Mouse (Mus musculus): ENCODE data around the gene Lin37. TPM values are rescaled to one million over a fixed set of nuclear protein-coding genes. Genes with fewer than 3 reads are reported as not detected.
A peak's percentile ranks its signal among the peaks of the same experiment; 100 is the strongest.

The Lin37 gene
- 37.9 and 49.4 TPM in 2 replicates for polyA plus RNA-seq (2015; fragmentation: Nextera tagmentation; extraction: Ambion mirVana)

GRCm38 (mm10) chr7:30559443-30559954 lies at the start of gene Lin37:
TSS of gene Lin37 (minus strand) at chr7:30559838.
- H3K4me1 ChIP-seq = peaks cover 23% of the 10 kb centered on the region
- no peaks in the 10 kb centered on the region for H3K27me3 ChIP-seq
- peak within 1 kb of the TSS; percentile 63 for H3K9ac ChIP-seq
- H3K36me3 ChIP-seq = peaks cover 30% of the 10 kb centered on the region
- peak within 1 kb of the TSS; percentile 60 for H3K27ac ChIP-seq
- peak within 1 kb of the TSS; percentile 91 for H3K4me2 ChIP-seq
- under 1% methylated on average over 20 of the region's 20 CpGs for WGBS
- ATAC-seq (ENCODE audit: insufficient number of reproducible peaks, low FRiP score, low TSS enrichment, low read depth) = peak; percentile 85
- H3K9me3 ChIP-seq = no peaks in the 10 kb centered on the region
- H3K4me3 ChIP-seq = peak within 1 kb of the TSS; percentile 66

GRCm38 (mm10) chr7:30608476-30608875 lies 48.8 kb upstream of the Lin37 start:
- H3K36me3 ChIP-seq = no peaks in the 10 kb centered on the region
- H3K9me3 ChIP-seq = no peaks in the 10 kb centered on the region
- no peak for ATAC-seq (ENCODE audit: insufficient number of reproducible peaks, low FRiP score, low TSS enrichment, low read depth)
- H3K27ac ChIP-seq = no peak overlapping the region
- H3K4me3 ChIP-seq = no peak overlapping the region
- no peak overlapping the region for H3K4me2 ChIP-seq
- WGBS = 51% methylated on average over 16 of the region's 16 CpGs
- H3K4me1 ChIP-seq = 0 out of 2 replicates have a peak, but pooled peaks cover 5% of the 10 kb centered on the region
- H3K27me3 ChIP-seq = no peaks in the 10 kb centered on the region
- H3K9ac ChIP-seq = no peak overlapping the region

- Histone ChIP-seq H3K36me3 (no peaks in the 10 kb centered on the region), H3K4me3 (no peak overlapping the region), H3K27me3 (no peaks in the 10 kb centered on the region), H3K9me3 (no peaks in the 10 kb centered on the region), H3K4me1 (0 out of 2 replicates have a peak, but pooled peaks cover 5% of the 10 kb centered on the region), H3K27ac (no peak overlapping the region), H3K9ac (no peak overlapping the region), H3K4me2 (no peak overlapping the region)
- no peak for ATAC-seq (ENCODE audit: insufficient number of reproducible peaks, low FRiP score, low TSS enrichment, low read depth)
- WGBS = 31% methylated on average over 8 of the region's 8 CpGs
Observed at GRCm38 (mm10) chr7:30607706-30608309, 48.2 kb upstream of the Lin37 start.

GRCm38 (mm10) chr7:30604944-30605343 lies 45.3 kb upstream of the Lin37 start:
- H3K4me1 ChIP-seq = 0 out of 2 replicates have a peak, but pooled peaks cover 5% of the 10 kb centered on the region
- no peaks in the 10 kb centered on the region for H3K36me3 ChIP-seq
- H3K27ac ChIP-seq = no peak overlapping the region
- H3K27me3 ChIP-seq = no peaks in the 10 kb centered on the region
- ATAC-seq (ENCODE audit: insufficient number of reproducible peaks, low FRiP score, low TSS enrichment, low read depth) = no peak
- 83% methylated on average over 8 of the region's 8 CpGs for WGBS
- H3K4me2 ChIP-seq = no peak overlapping the region
- no peak overlapping the region for H3K4me3 ChIP-seq
- H3K9ac ChIP-seq = no peak overlapping the region
- no peaks in the 10 kb centered on the region for H3K9me3 ChIP-seq

GRCm38 (mm10) chr7:30604424-30604823 lies 44.8 kb upstream of the Lin37 start:
- no peak overlapping the region for H3K4me2 ChIP-seq
- H3K9me3 ChIP-seq = no peaks in the 10 kb centered on the region
- no peak for ATAC-seq (ENCODE audit: insufficient number of reproducible peaks, low FRiP score, low TSS enrichment, low read depth)
- WGBS = 38% methylated on average over 8 of the region's 8 CpGs
- H3K4me3 ChIP-seq = no peak overlapping the region
- no peak overlapping the region for H3K9ac ChIP-seq
- H3K27ac ChIP-seq = no peak overlapping the region
- H3K36me3 ChIP-seq = no peaks in the 10 kb centered on the region
- no peaks in the 10 kb centered on the region for H3K27me3 ChIP-seq
- 0 out of 2 replicates have a peak, but pooled peaks cover 5% of the 10 kb centered on the region for H3K4me1 ChIP-seq

- no peak for ATAC-seq (ENCODE audit: insufficient number of reproducible peaks, low FRiP score, low TSS enrichment, low read depth)
- no peak overlapping the region for H3K27ac ChIP-seq
- no peak overlapping the region for H3K4me3 ChIP-seq
- no peaks in the 10 kb centered on the region for H3K36me3 ChIP-seq
- no peaks in the 10 kb centered on the region for H3K9me3 ChIP-seq
- H3K9ac ChIP-seq = no peak overlapping the region
- WGBS = 29% methylated on average over 3 of the region's 3 CpGs
- H3K27me3 ChIP-seq = no peaks in the 10 kb centered on the region
- no peaks in the 10 kb centered on the region for H3K4me1 ChIP-seq
- H3K4me2 ChIP-seq = no peak overlapping the region
Observed at GRCm38 (mm10) chr7:30602583-30602982, 42.9 kb upstream of the Lin37 start.

GRCm38 (mm10) chr7:30600651-30601050 lies 41.0 kb upstream of the Lin37 start:
- Histone ChIP-seq H3K9me3 (no peaks in the 10 kb centered on the region), H3K36me3 (no peaks in the 10 kb centered on the region), H3K9ac (no peak overlapping the region), H3K4me3 (no peak overlapping the region), H3K27ac (peak overlapping the region; percentile 27; the same call in 1 of the 2 replicates), H3K27me3 (no peaks in the 10 kb centered on the region), H3K4me2 (no peak overlapping the region), H3K4me1 (no peaks in the 10 kb centered on the region)
- 60% methylated on average over 7 of the region's 7 CpGs for WGBS
- ATAC-seq (ENCODE audit: insufficient number of reproducible peaks, low FRiP score, low TSS enrichment, low read depth) = no peak

GRCm38 (mm10) chr7:30599933-30600353 lies 40.3 kb upstream of the Lin37 start:
- WGBS = 2% methylated on average over 16 of the region's 16 CpGs
- Histone ChIP-seq H3K4me2 (no peak overlapping the region), H3K9me3 (no peaks in the 10 kb centered on the region), H3K4me3 (no peak overlapping the region), H3K27ac (peak overlapping the region; percentile 27; the same call in 1 of the 2 replicates), H3K9ac (no peak overlapping the region), H3K4me1 (no peaks in the 10 kb centered on the region), H3K27me3 (0 out of 2 replicates have a peak, but pooled peaks cover 1% of the 10 kb centered on the region), H3K36me3 (no peaks in the 10 kb centered on the region)
- ATAC-seq (ENCODE audit: insufficient number of reproducible peaks, low FRiP score, low TSS enrichment, low read depth) = peak; percentile 54; the same call in 1 of the 2 replicates

GRCm38 (mm10) chr7:30598786-30599185 lies 39.1 kb upstream of the Lin37 start, which contains the start of gene Zbtb32:
TSS of gene Zbtb32 (minus strand) at chr7:30598909.
- Histone ChIP-seq H3K4me2 (no peak within 1 kb of the TSS), H3K9ac (no peak within 1 kb of the TSS), H3K4me1 (no peaks in the 10 kb centered on the region), H3K4me3 (no peak within 1 kb of the TSS), H3K27me3 (0 out of 2 replicates have a peak, but pooled peaks cover 7% of the 10 kb centered on the region), H3K27ac (no peak within 1 kb of the TSS), H3K36me3 (no peaks in the 10 kb centered on the region), H3K9me3 (no peaks in the 10 kb centered on the region)
- 89% methylated on average over 12 of the region's 12 CpGs for WGBS
- ATAC-seq (ENCODE audit: insufficient number of reproducible peaks, low FRiP score, low TSS enrichment, low read depth) = no peak

GRCm38 (mm10) chr7:30596811-30597210 lies 37.2 kb upstream of the Lin37 start:
- Histone ChIP-seq H3K27me3 (0 out of 2 replicates have a peak, but pooled peaks cover 7% of the 10 kb centered on the region), H3K27ac (no peak overlapping the region)
- WGBS = 62% methylated on average over 5 of the region's 5 CpGs

GRCm38 (mm10) chr7:30596093-30596492 lies 36.5 kb upstream of the Lin37 start:
- Histone ChIP-seq H3K27ac (no peak overlapping the region), H3K36me3 (no peaks in the 10 kb centered on the region), H3K4me2 (no peak overlapping the region), H3K4me3 (no peak overlapping the region), H3K27me3 (0 out of 2 replicates have a peak, but pooled peaks cover 7% of the 10 kb centered on the region), H3K9me3 (no peaks in the 10 kb centered on the region), H3K4me1 (no peaks in the 10 kb centered on the region), H3K9ac (no peak overlapping the region)
- WGBS = 72% methylated on average over 5 of the region's 5 CpGs
- no peak for ATAC-seq (ENCODE audit: insufficient number of reproducible peaks, low FRiP score, low TSS enrichment, low read depth)

More at GRCm38 (mm10) chr7:30596811-30597210, 37.2 kb upstream of the Lin37 start:
- Histone ChIP-seq H3K36me3 (no peaks in the 10 kb centered on the region), H3K9me3 (no peaks in the 10 kb centered on the region), H3K4me1 (no peaks in the 10 kb centered on the region), H3K4me2 (no peak overlapping the region), H3K9ac (no peak overlapping the region), H3K4me3 (no peak overlapping the region)
- ATAC-seq (ENCODE audit: insufficient number of reproducible peaks, low FRiP score, low TSS enrichment, low read depth) = no peak

GRCm38 (mm10) chr7:30594510-30595024 lies 34.9 kb upstream of the Lin37 start:
- Histone ChIP-seq H3K9ac (no peak overlapping the region), H3K4me3 (no peak overlapping the region), H3K36me3 (no peaks in the 10 kb centered on the region), H3K4me1 (peaks cover 10% of the 10 kb centered on the region), H3K4me2 (no peak overlapping the region), H3K27ac (no peak overlapping the region), H3K27me3 (0 out of 2 replicates have a peak, but pooled peaks cover 7% of the 10 kb centered on the region), H3K9me3 (no peaks in the 10 kb centered on the region)
- WGBS = 56% methylated on average over 4 of the region's 4 CpGs
- no peak for ATAC-seq (ENCODE audit: insufficient number of reproducible peaks, low FRiP score, low TSS enrichment, low read depth)

All from limb, embryonic 15.5 days (tissue).